ENCODE assay signal across 9 mouse cellular contexts in genomic region chr11:119035686-119036165, GRCm38 (mm10). TPM values are rescaled to one million over a fixed set of nuclear protein-coding genes. Genes with fewer than 3 reads are reported as not detected.
DNase-seq lines count a peak whose midpoint lies in the region; ATAC-seq and TF ChIP-seq lines count a peak whose summit lies in the region.
"Had no signal": no experiment of that assay in that cellular context is flagged by ENCODE, and none has a peak within 500 bp of the region (broad histone marks: within the 10 kb centered on the region; RNA-seq: fewer than 3 reads in every experiment).

No protein-coding gene starts in this region.

- no peak for ATAC-seq in intestine, embryonic 14.5 days (replicated peaks; ENCODE audit: low FRiP score, low TSS enrichment, low read depth)
- no peak for ATAC-seq in intestine, postnatal 0 days
- no peak for ATAC-seq in forebrain, embryonic 11.5 days (replicated peaks; ENCODE audit: low FRiP score)
- no peak for ATAC-seq in limb, embryonic 11.5 days (ENCODE audit: insufficient number of reproducible peaks, low FRiP score, low TSS enrichment, low read depth)
- no peak for ATAC-seq in liver, postnatal 0 days

- no peak for TF ChIP-seq CTCF in intestine, postnatal 0 days (IDR thresholded peaks at IDR 0.05; ENCODE audit: low read depth)
- TF ChIP-seq CTCF in liver, postnatal 0 days (IDR thresholded peaks at IDR 0.05; ENCODE audit: low read depth), result no peak

- H3K4me2 ChIP-seq in intestine, embryonic 14.5 days (ENCODE audit: low read length), result no peak overlapping the region
- no peak overlapping the region for H3K4me2 ChIP-seq in intestine, postnatal 0 days (replicated peaks; ENCODE audit: low read depth)
- 0 out of 2 replicates have a peak overlapping the region, but pooled peaks have one; percentile 5 for H3K4me2 ChIP-seq in forebrain, embryonic 11.5 days (ENCODE audit: low read depth, low read length, severe bottlenecking)
- H3K4me2 ChIP-seq in limb, embryonic 11.5 days (ENCODE audit: low read depth, severe bottlenecking), result no peak overlapping the region
- H3K4me2 ChIP-seq in liver, postnatal 0 days (ENCODE audit: low read depth, low read length), result no peak overlapping the region

- H3K4me1 ChIP-seq in intestine, embryonic 14.5 days (replicated peaks; ENCODE audit: control insufficient read depth, insufficient read depth, low read length), result peaks cover 28% of the 10 kb centered on the region
- H3K4me1 ChIP-seq in intestine, postnatal 0 days (replicated peaks; ENCODE audit: control insufficient read depth, insufficient read depth, low read length), result peaks cover 13% of the 10 kb centered on the region; the same call in 1 of the 2 replicates
- H3K4me1 ChIP-seq in forebrain, embryonic 11.5 days (replicated peaks; ENCODE audit: control insufficient read depth, insufficient read depth, low read length), result peaks cover 38% of the 10 kb centered on the region
- peaks cover 47% of the 10 kb centered on the region for H3K4me1 ChIP-seq in limb, embryonic 11.5 days (ENCODE audit: control insufficient read depth, insufficient read depth, low read length)
- H3K4me1 ChIP-seq in liver, postnatal 0 days (ENCODE audit: insufficient read depth), result peaks cover 23% of the 10 kb centered on the region

- peaks cover 12% of the 10 kb centered on the region for H3K36me3 ChIP-seq in intestine, embryonic 14.5 days (ENCODE audit: control insufficient read depth, insufficient read depth, low read length)
- H3K36me3 ChIP-seq in intestine, postnatal 0 days (ENCODE audit: control insufficient read depth, insufficient read depth), result peaks cover 8% of the 10 kb centered on the region; the same call in 1 of the 2 replicates
- H3K36me3 ChIP-seq in forebrain, embryonic 11.5 days (ENCODE audit: control insufficient read depth, insufficient read depth, low read length), result no peaks in the 10 kb centered on the region; the same call in 1 of the 2 replicates
- H3K36me3 ChIP-seq in limb, embryonic 11.5 days (ENCODE audit: control insufficient read depth, insufficient read depth, low read length), result peaks cover 5% of the 10 kb centered on the region; the same call in 1 of the 2 replicates
- H3K36me3 ChIP-seq in liver, postnatal 0 days (replicated peaks; ENCODE audit: insufficient read depth, low read length), result no peaks in the 10 kb centered on the region; the same call in 1 of the 2 replicates

- H3K27me3 ChIP-seq in intestine, embryonic 14.5 days (replicated peaks; ENCODE audit: control insufficient read depth, insufficient read depth, low read length), result peaks cover 53% of the 10 kb centered on the region
- H3K27me3 ChIP-seq in intestine, postnatal 0 days (replicated peaks; ENCODE audit: control insufficient read depth, insufficient read depth, low read length), result peaks cover 44% of the 10 kb centered on the region
- H3K27me3 ChIP-seq in forebrain, embryonic 11.5 days (ENCODE audit: control insufficient read depth, insufficient read depth, low read length), result peaks cover 51% of the 10 kb centered on the region
- H3K27me3 ChIP-seq in limb, embryonic 11.5 days (ENCODE audit: control insufficient read depth, insufficient read depth, low read length), result peaks cover 35% of the 10 kb centered on the region
- peaks cover 47% of the 10 kb centered on the region for H3K27me3 ChIP-seq in liver, postnatal 0 days (ENCODE audit: insufficient read depth, low read length)

- TF ChIP-seq EP300 in liver, postnatal 0 days (IDR thresholded peaks at IDR 0.05; ENCODE audit: low read depth), result no peak

- H3K9me3 ChIP-seq in intestine, embryonic 14.5 days (ENCODE audit: control insufficient read depth, low read length), result no peaks in the 10 kb centered on the region
- no peaks in the 10 kb centered on the region for H3K9me3 ChIP-seq in intestine, postnatal 0 days (ENCODE audit: control insufficient read depth)
- H3K9me3 ChIP-seq in forebrain, embryonic 11.5 days (ENCODE audit: control insufficient read depth, low read length), result no peaks in the 10 kb centered on the region
- H3K9me3 ChIP-seq in limb, embryonic 11.5 days (ENCODE audit: control insufficient read depth, low read length), result no peaks in the 10 kb centered on the region
- H3K9me3 ChIP-seq in liver, postnatal 0 days (ENCODE audit: low read length), result no peaks in the 10 kb centered on the region

- no peak overlapping the region for H3K27ac ChIP-seq in intestine, embryonic 14.5 days (ENCODE audit: low read depth)
- H3K27ac ChIP-seq in intestine, postnatal 0 days (ENCODE audit: low read depth, low read length), result no peak overlapping the region
- H3K27ac ChIP-seq in forebrain, embryonic 11.5 days (ENCODE audit: low read depth, low read length), result no peak overlapping the region
- H3K27ac ChIP-seq in limb, embryonic 11.5 days (replicated peaks; ENCODE audit: low read depth, low read length), result no peak overlapping the region
- no peak overlapping the region for H3K27ac ChIP-seq in liver, postnatal 0 days (ENCODE audit: low read depth)

- WGBS in intestine, embryonic 14.5 days, result 7% methylated on average over 21 of the region's 21 CpGs
- WGBS in intestine, postnatal 0 days, result 16% methylated on average over 21 of the region's 21 CpGs
- WGBS in forebrain, embryonic 11.5 days, result 1% methylated on average over 21 of the region's 21 CpGs
- 1% methylated on average over 21 of the region's 21 CpGs for WGBS in limb, embryonic 11.5 days
- 5% methylated on average over 21 of the region's 21 CpGs for WGBS in liver, postnatal 0 days (ENCODE audit: insufficient replicate concordance)

- H3K9ac ChIP-seq in intestine, embryonic 14.5 days (ENCODE audit: low read length), result no peak overlapping the region
- no peak overlapping the region for H3K9ac ChIP-seq in intestine, postnatal 0 days (ENCODE audit: low read depth, low read length)
- H3K9ac ChIP-seq in forebrain, embryonic 11.5 days (ENCODE audit: low read length), result no peak overlapping the region
- no peak overlapping the region for H3K9ac ChIP-seq in limb, embryonic 11.5 days (ENCODE audit: low read length)
- H3K9ac ChIP-seq in liver, postnatal 0 days (replicated peaks), result no peak overlapping the region

- DNase-seq in intestine, embryonic 14.5 days (ENCODE audit: low spot score), result peak; percentile 68
- no peak for DNase-seq in forebrain, embryonic 11.5 days (ENCODE audit: low spot score)
- DNase-seq in limb, embryonic 11.5 days (ENCODE audit: low spot score), result peak; percentile 64
- peak; percentile 51 for DNase-seq in retina, embryonic 14.5 days (ENCODE audit: low spot score)
- no peak for DNase-seq in liver, postnatal 0 days
- no peak for DNase-seq in urinary bladder, postnatal 36 days (ENCODE audit: low spot score in 2 of 2)
- DNase-seq in spleen, postnatal 4 days (ENCODE audit: low spot score in 2 of 2), result no peak
- DNase-seq: lung, postnatal 10 days had no signal

- no peak overlapping the region for H3K4me3 ChIP-seq in intestine, embryonic 14.5 days (ENCODE audit: low read depth, low read length)
- no peak overlapping the region for H3K4me3 ChIP-seq in intestine, postnatal 0 days (ENCODE audit: low read depth, low read length)
- H3K4me3 ChIP-seq in forebrain, embryonic 11.5 days (ENCODE audit: low read depth, low read length), result peak overlapping the region; percentile 3
- no peak overlapping the region for H3K4me3 ChIP-seq in limb, embryonic 11.5 days (ENCODE audit: low read depth, low read length)
- no peak overlapping the region for H3K4me3 ChIP-seq in liver, postnatal 0 days (ENCODE audit: low read depth, low read length)

RNA-seq across cellular contexts. Expression of gene Cbx8, which starts 5.0 kb away (rescaled TPM):
- polyA plus RNA-seq in intestine, embryonic 14.5 days (2014; fragmentation: Nextera tagmentation; extraction: Ambion mirVana), result 7.7 and 11.4 TPM in 2 replicates
- polyA plus RNA-seq in intestine, postnatal 0 days (2015; fragmentation: Nextera tagmentation; extraction: Ambion mirVana), result 6.4 and 6.6 TPM in 2 replicates
- polyA plus RNA-seq in forebrain, embryonic 11.5 days (2014; fragmentation: Nextera tagmentation; extraction: Ambion mirVana), result 9.5 and 11.2 TPM in 2 replicates
- 12.2 and 13.4 TPM in 2 replicates for polyA plus RNA-seq in limb, embryonic 11.5 days (2014; fragmentation: Nextera tagmentation; extraction: Ambion mirVana)
- 3.1 and 3.9 TPM in 2 replicates for polyA plus RNA-seq in liver, postnatal 0 days (2015; fragmentation: Nextera tagmentation; extraction: Ambion mirVana)

RNA-seq across cellular contexts. Expression of gene Cbx2, which starts 13.0 kb away (rescaled TPM):
- polyA plus RNA-seq in intestine, embryonic 14.5 days (2014; fragmentation: Nextera tagmentation; extraction: Ambion mirVana), result 31.5 and 32.0 TPM in 2 replicates
- 4.9 TPM in 2 replicates for polyA plus RNA-seq in intestine, postnatal 0 days (2015; fragmentation: Nextera tagmentation; extraction: Ambion mirVana)
- 101 and 103 TPM in 2 replicates for polyA plus RNA-seq in forebrain, embryonic 11.5 days (2014; fragmentation: Nextera tagmentation; extraction: Ambion mirVana)
- polyA plus RNA-seq in limb, embryonic 11.5 days (2014; fragmentation: Nextera tagmentation; extraction: Ambion mirVana), result 121 and 131 TPM in 2 replicates
- 1.9 and 2.0 TPM in 2 replicates for polyA plus RNA-seq in liver, postnatal 0 days (2015; fragmentation: Nextera tagmentation; extraction: Ambion mirVana)

RNA-seq across cellular contexts. Expression of gene Enpp7, which starts 47.7 kb away (rescaled TPM):
- not detected in 2 replicates for polyA plus RNA-seq in intestine, embryonic 14.5 days (2014; fragmentation: Nextera tagmentation; extraction: Ambion mirVana)
- 30.9 and 32.3 TPM in 2 replicates for polyA plus RNA-seq in intestine, postnatal 0 days (2015; fragmentation: Nextera tagmentation; extraction: Ambion mirVana)
- not detected in 2 replicates for polyA plus RNA-seq in forebrain, embryonic 11.5 days (2014; fragmentation: Nextera tagmentation; extraction: Ambion mirVana)
- not detected in 2 replicates for polyA plus RNA-seq in limb, embryonic 11.5 days (2014; fragmentation: Nextera tagmentation; extraction: Ambion mirVana)
- polyA plus RNA-seq in liver, postnatal 0 days (2015; fragmentation: Nextera tagmentation; extraction: Ambion mirVana), result not detected in 2 replicates

RNA-seq across cellular contexts. Expression of gene Cbx4, which starts 50.3 kb away (rescaled TPM):
- 9.9 and 10.5 TPM in 2 replicates for polyA plus RNA-seq in intestine, embryonic 14.5 days (2014; fragmentation: Nextera tagmentation; extraction: Ambion mirVana)
- 6.5 and 7.6 TPM in 2 replicates for polyA plus RNA-seq in intestine, postnatal 0 days (2015; fragmentation: Nextera tagmentation; extraction: Ambion mirVana)
- polyA plus RNA-seq in forebrain, embryonic 11.5 days (2014; fragmentation: Nextera tagmentation; extraction: Ambion mirVana), result 6.4 and 7.0 TPM in 2 replicates
- polyA plus RNA-seq in limb, embryonic 11.5 days (2014; fragmentation: Nextera tagmentation; extraction: Ambion mirVana), result 5.4 and 5.8 TPM in 2 replicates
- polyA plus RNA-seq in liver, postnatal 0 days (2015; fragmentation: Nextera tagmentation; extraction: Ambion mirVana), result 2.8 and 4.7 TPM in 2 replicates

Comparison
In these comparisons a context has a peak if more than half of its experiments do, and no peak if none do; other contexts are left out.
1. RNA of gene Enpp7, which starts 47.7 kb away (polyA plus RNA-seq): 30.9 to 32.3 TPM in intestine, postnatal 0 days; not detected in intestine, embryonic 14.5 days, not detected in forebrain, embryonic 11.5 days, not detected in limb, embryonic 11.5 days and not detected in liver, postnatal 0 days; every median in the first group is over 10 times any median in the second.
2. DNase-seq: peak in intestine, embryonic 14.5 days (single experiment), limb, embryonic 11.5 days (single experiment) and retina, embryonic 14.5 days (single experiment); none in forebrain, embryonic 11.5 days (single experiment), liver, postnatal 0 days (single experiment), urinary bladder, postnatal 36 days (0 of 2) and spleen, postnatal 4 days (0 of 2).